Mouse (Mus musculus): ENCODE data around the gene Rad51c. TPM values are rescaled to one million over a fixed set of nuclear protein-coding genes. Genes with fewer than 3 reads are reported as not detected.
"Not testable (repeated sequence)": the region's sequence is repeated elsewhere in the genome, so short reads cannot be mapped to it uniquely, and the experiment has no call there.

Gene Rad51c
- polyA plus RNA-seq, 1 experiment = 2.5 TPM

DNA sequence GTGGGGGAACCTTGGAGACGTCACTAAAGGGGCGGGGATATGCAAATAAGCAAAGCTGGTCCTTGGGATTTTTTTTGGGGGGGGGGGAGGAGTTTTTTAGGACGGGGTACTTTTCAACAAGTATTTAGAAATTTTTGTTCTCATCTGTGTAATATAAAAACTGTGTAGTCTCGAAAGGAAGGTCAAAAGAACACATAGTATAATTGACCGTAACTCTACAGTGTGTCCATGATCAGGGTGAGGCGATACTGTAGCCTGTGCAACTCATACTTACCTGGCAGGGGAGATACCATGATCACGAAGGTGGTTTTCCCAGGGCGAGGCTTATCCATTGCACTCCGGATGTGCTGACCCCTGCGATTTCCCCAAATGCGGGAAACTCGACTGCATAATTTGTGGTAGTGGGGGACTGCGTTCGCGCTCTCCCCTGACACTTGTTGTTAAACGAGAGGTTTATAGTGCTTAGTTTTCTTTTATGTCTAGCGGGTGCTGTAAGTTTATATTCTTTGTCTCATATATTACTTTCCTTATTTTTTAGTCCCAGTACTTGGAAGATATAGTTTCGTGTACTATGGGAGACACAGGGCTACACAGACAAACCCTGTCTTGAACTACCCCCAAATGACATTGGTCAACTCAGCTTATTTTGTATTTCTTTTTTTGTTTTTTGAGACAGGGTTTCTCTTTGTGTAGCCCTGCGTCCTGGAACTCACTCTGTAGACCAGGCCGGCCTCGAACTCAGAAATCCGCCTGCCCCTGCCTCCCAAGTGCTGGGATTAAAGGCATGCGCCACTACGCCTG is 21.9 kb upstream of the Rad51c start:
- not testable (repeated sequence) for H3K4me3 ChIP-seq (ENCODE audit: control insufficient read depth, insufficient read depth, low read length); H3K27ac ChIP-seq (ENCODE audit: control insufficient read depth, insufficient read depth, low read length); H3K27me3 ChIP-seq (ENCODE audit: control insufficient read depth, insufficient read depth, low read length); H3K4me1 ChIP-seq (replicated peaks; ENCODE audit: control insufficient read depth, insufficient read depth, low read length); H3K36me3 ChIP-seq (ENCODE audit: control insufficient read depth, insufficient read depth, low read length)
- DNase-seq = peak; percentile 85
- under 1% methylated on average over 24 of the region's 24 CpGs for WGBS
- TF ChIP-seq POLR2A (IDR thresholded peaks at IDR 0.05; ENCODE audit: control insufficient read depth, extremely low read depth, insufficient read depth, low read length, poor library complexity) = peak; percentile 81

- peaks cover 7% of the 10 kb centered on the region for H3K4me1 ChIP-seq (replicated peaks; ENCODE audit: control insufficient read depth, insufficient read depth, low read length)
- no peaks in the 10 kb centered on the region for H3K36me3 ChIP-seq (ENCODE audit: control insufficient read depth, insufficient read depth, low read length)
- H3K4me3 ChIP-seq (ENCODE audit: control insufficient read depth, insufficient read depth, low read length) = no peak overlapping the region
- WGBS = 0% methylated on average over 7 of the region's 7 CpGs
- no peak overlapping the region for H3K27ac ChIP-seq (ENCODE audit: control insufficient read depth, insufficient read depth, low read length)
- DNase-seq = no peak
- H3K27me3 ChIP-seq (ENCODE audit: control insufficient read depth, insufficient read depth, low read length) = no peaks in the 10 kb centered on the region
- TF ChIP-seq POLR2A (IDR thresholded peaks at IDR 0.05; ENCODE audit: control insufficient read depth, extremely low read depth, insufficient read depth, low read length, poor library complexity) (no peak), CTCF (IDR thresholded peaks at IDR 0.05; ENCODE audit: borderline replicate concordance, control insufficient read depth, extremely low read depth, insufficient read depth, low read length, poor library complexity) (no peak)
These were observed 21.3 kb upstream of the Rad51c start for GRCm38 (mm10) chr11:87426121-87426449.

DNA sequence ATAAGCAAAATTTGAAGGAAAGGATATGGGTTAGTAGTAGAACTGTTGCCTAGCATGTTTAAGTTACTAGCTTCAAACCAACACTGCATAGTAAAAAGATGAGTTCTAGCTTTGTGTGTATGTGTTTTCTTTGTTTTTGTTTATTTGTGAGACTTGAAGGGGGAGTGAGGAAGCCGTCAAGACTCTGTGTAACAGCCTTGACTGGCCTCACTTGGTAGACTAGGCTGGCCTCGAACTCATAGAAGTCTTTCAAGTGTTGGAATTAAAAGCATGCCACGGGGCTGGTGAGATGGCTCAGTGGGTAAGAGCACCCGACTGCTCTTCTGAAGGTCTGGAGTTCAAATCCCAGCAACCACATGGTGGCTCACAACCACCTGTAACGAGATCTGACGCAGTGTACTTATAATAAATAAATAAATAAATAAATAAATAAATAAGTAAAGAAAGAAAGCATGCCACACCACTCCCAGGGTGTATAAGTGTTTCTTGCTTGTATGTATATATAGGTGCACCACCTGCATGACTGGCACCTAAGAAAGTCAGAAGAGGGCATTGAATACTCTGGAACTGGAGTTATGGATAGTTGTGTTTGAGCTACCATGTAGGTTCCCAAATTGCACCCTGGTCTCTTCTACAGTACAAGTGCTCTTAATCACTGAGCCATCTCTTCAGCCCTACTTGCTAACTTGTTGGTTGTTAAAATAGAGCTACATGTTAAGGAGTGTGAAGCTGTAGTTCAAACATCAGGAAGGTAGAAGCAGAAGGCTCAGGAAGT is 19.0 kb upstream of the Rad51c start:
- no peak for DNase-seq
- 41% methylated on average over 6 of the region's 6 CpGs for WGBS
- Histone ChIP-seq H3K4me1 (replicated peaks; ENCODE audit: control insufficient read depth, insufficient read depth, low read length) (peaks cover 7% of the 10 kb centered on the region), H3K4me3 (ENCODE audit: control insufficient read depth, insufficient read depth, low read length) (no peak overlapping the region), H3K27me3 (ENCODE audit: control insufficient read depth, insufficient read depth, low read length) (no peaks in the 10 kb centered on the region), H3K36me3 (ENCODE audit: control insufficient read depth, insufficient read depth, low read length) (no peaks in the 10 kb centered on the region), H3K27ac (ENCODE audit: control insufficient read depth, insufficient read depth, low read length) (peak overlapping the region; percentile 34; the same call in 1 of the 2 replicates)
- no peak for TF ChIP-seq POLR2A (IDR thresholded peaks at IDR 0.05; ENCODE audit: control insufficient read depth, extremely low read depth, insufficient read depth, low read length, poor library complexity)
- no peak for TF ChIP-seq CTCF (IDR thresholded peaks at IDR 0.05; ENCODE audit: borderline replicate concordance, control insufficient read depth, extremely low read depth, insufficient read depth, low read length, poor library complexity)

- H3K27ac ChIP-seq (ENCODE audit: control insufficient read depth, insufficient read depth, low read length) = peak overlapping the region; percentile 13; the same call in 1 of the 2 replicates
- DNase-seq = peak; percentile 83
- under 1% methylated on average over 26 of the region's 26 CpGs for WGBS
- peaks cover 7% of the 10 kb centered on the region for H3K4me1 ChIP-seq (replicated peaks; ENCODE audit: control insufficient read depth, insufficient read depth, low read length)
- no peak overlapping the region for H3K4me3 ChIP-seq (ENCODE audit: control insufficient read depth, insufficient read depth, low read length)
- TF ChIP-seq CTCF (IDR thresholded peaks at IDR 0.05; ENCODE audit: borderline replicate concordance, control insufficient read depth, extremely low read depth, insufficient read depth, low read length, poor library complexity) (no peak), POLR2A (IDR thresholded peaks at IDR 0.05; ENCODE audit: control insufficient read depth, extremely low read depth, insufficient read depth, low read length, poor library complexity) (peak; percentile 96)
- no peaks in the 10 kb centered on the region for H3K27me3 ChIP-seq (ENCODE audit: control insufficient read depth, insufficient read depth, low read length)
- H3K36me3 ChIP-seq (ENCODE audit: control insufficient read depth, insufficient read depth, low read length) = no peaks in the 10 kb centered on the region
These were observed 18.0 kb upstream of the Rad51c start for GRCm38 (mm10) chr11:87422511-87423340.

- DNase-seq = peak; percentile 24
- Histone ChIP-seq H3K27me3 (ENCODE audit: control insufficient read depth, insufficient read depth, low read length) (no peaks in the 10 kb centered on the region), H3K36me3 (ENCODE audit: control insufficient read depth, insufficient read depth, low read length) (no peaks in the 10 kb centered on the region), H3K4me3 (ENCODE audit: control insufficient read depth, insufficient read depth, low read length) (no peak overlapping the region), H3K27ac (ENCODE audit: control insufficient read depth, insufficient read depth, low read length) (peak overlapping the region; percentile 13; the same call in 1 of the 2 replicates), H3K4me1 (replicated peaks; ENCODE audit: control insufficient read depth, insufficient read depth, low read length) (peaks cover 7% of the 10 kb centered on the region)
- 33% methylated on average over 6 of the region's 6 CpGs for WGBS
- no peak for TF ChIP-seq CTCF (IDR thresholded peaks at IDR 0.05; ENCODE audit: borderline replicate concordance, control insufficient read depth, extremely low read depth, insufficient read depth, low read length, poor library complexity)
- no peak for TF ChIP-seq POLR2A (IDR thresholded peaks at IDR 0.05; ENCODE audit: control insufficient read depth, extremely low read depth, insufficient read depth, low read length, poor library complexity)
These were observed 17.0 kb upstream of the Rad51c start for GRCm38 (mm10) chr11:87421760-87422201.

- Histone ChIP-seq H3K4me1 (replicated peaks; ENCODE audit: control insufficient read depth, insufficient read depth, low read length) (peaks cover 7% of the 10 kb centered on the region), H3K27me3 (ENCODE audit: control insufficient read depth, insufficient read depth, low read length) (no peaks in the 10 kb centered on the region), H3K27ac (ENCODE audit: control insufficient read depth, insufficient read depth, low read length) (no peak overlapping the region), H3K4me3 (ENCODE audit: control insufficient read depth, insufficient read depth, low read length) (no peak overlapping the region), H3K36me3 (ENCODE audit: control insufficient read depth, insufficient read depth, low read length) (no peaks in the 10 kb centered on the region)
- no peak for DNase-seq
- TF ChIP-seq POLR2A (IDR thresholded peaks at IDR 0.05; ENCODE audit: control insufficient read depth, extremely low read depth, insufficient read depth, low read length, poor library complexity) (no peak), CTCF (IDR thresholded peaks at IDR 0.05; ENCODE audit: borderline replicate concordance, control insufficient read depth, extremely low read depth, insufficient read depth, low read length, poor library complexity) (no peak)
These were observed 16.1 kb upstream of the Rad51c start for GRCm38 (mm10) chr11:87420861-87421260.
